Mouse (Mus musculus) lung, adult 18-20 months (tissue): ENCODE data around the gene Zc3h10.
A peak's percentile ranks its signal among the peaks of the same experiment; 100 is the strongest.
"Not testable (repeated sequence)": the region's sequence is repeated elsewhere in the genome, so short reads cannot be mapped to it uniquely, and the experiment has no call there.

Source experiments
- DNase-seq, 2 experiments: peaks; one replicate each; pipeline ENCODE4 v3.0.0; 2022; ENCODE audit warnings: mixed read lengths in 2 of 2

The Zc3h10 gene

GRCm38 (mm10) chr10:128524111-128524731 lies 23.4 kb downstream of the Zc3h10 start:
- no peak for DNase-seq

GRCm38 (mm10) chr10:128522351-128522750 lies 25.2 kb downstream of the Zc3h10 start:
- no peak for DNase-seq

GRCm38 (mm10) chr10:128520591-128520990 lies 27.0 kb downstream of the Zc3h10 start:
- DNase-seq = no peak

GRCm38 (mm10) chr10:128518833-128519232 lies 28.7 kb downstream of the Zc3h10 start:
- peak; percentile 57 to 72 for DNase-seq

- peak in 1 of 2 experiments; percentile 33 for DNase-seq
Measured at GRCm38 (mm10) chr10:128516677-128517076, 30.9 kb downstream of the Zc3h10 start.

GRCm38 (mm10) chr10:128516029-128516428 lies 31.5 kb downstream of the Zc3h10 start:
- DNase-seq = no peak

- no peak for DNase-seq
Measured at GRCm38 (mm10) chr10:128515044-128515443, 32.5 kb downstream of the Zc3h10 start.

GRCm38 (mm10) chr10:128511761-128512160 lies 35.8 kb downstream of the Zc3h10 start:
- no peak for DNase-seq

GRCm38 (mm10) chr10:128511189-128511588 lies 36.4 kb downstream of the Zc3h10 start:
- no peak for DNase-seq

- DNase-seq = no peak
Measured at GRCm38 (mm10) chr10:128510301-128510700, 37.3 kb downstream of the Zc3h10 start.

- no peak for DNase-seq
Measured at GRCm38 (mm10) chr10:128509831-128510230, 37.7 kb downstream of the Zc3h10 start.

GRCm38 (mm10) chr10:128509203-128509602 lies 38.4 kb downstream of the Zc3h10 start:
- DNase-seq = no peak

GRCm38 (mm10) chr10:128508260-128508659 lies 39.3 kb downstream of the Zc3h10 start:
- DNase-seq = no peak

- DNase-seq = no peak
Measured at GRCm38 (mm10) chr10:128505974-128506373, 41.6 kb downstream of the Zc3h10 start.

GRCm38 (mm10) chr10:128505371-128505667 lies 42.3 kb downstream of the Zc3h10 start:
- not testable (repeated sequence) for DNase-seq

- DNase-seq = peak in 1 of 2 experiments; percentile 58
Measured at GRCm38 (mm10) chr10:128504641-128505370, 42.8 kb downstream of the Zc3h10 start.

- no peak for DNase-seq
Measured at GRCm38 (mm10) chr10:128504012-128504411, 43.6 kb downstream of the Zc3h10 start.

GRCm38 (mm10) chr10:128503532-128503931 lies 44.0 kb downstream of the Zc3h10 start:
- DNase-seq = no peak

- DNase-seq = peak in 1 of 2 experiments; percentile 62
Measured at GRCm38 (mm10) chr10:128502341-128502740, 45.2 kb downstream of the Zc3h10 start.

GRCm38 (mm10) chr10:128499116-128499671 lies 48.4 kb downstream of the Zc3h10 start:
- peak; percentile 63 to 70 for DNase-seq

- DNase-seq = peak; percentile 98 to 99
Measured at GRCm38 (mm10) chr10:128498590-128498989, 49.0 kb downstream of the Zc3h10 start, which contains the start of gene Myl6b. Gene Myl6b (minus strand): TSS chr10:128498685.

GRCm38 (mm10) chr10:128497134-128497737 lies 50.3 kb downstream of the Zc3h10 start:
- no peak for DNase-seq

GRCm38 (mm10) chr10:128496509-128497077 lies 51.0 kb downstream of the Zc3h10 start:
- no peak for DNase-seq
